In genomic region chr4:82704079-82704830, GRCm38 (mm10) we compare ENCODE assay signal across 13 mouse cellular contexts. TPM values are rescaled to one million over a fixed set of nuclear protein-coding genes. Genes with fewer than 3 reads are reported as not detected.
DNase-seq lines count a peak whose midpoint lies in the region; ATAC-seq and TF ChIP-seq lines count a peak whose summit lies in the region.
"Had no signal": no experiment of that assay in that cellular context is flagged by ENCODE, and none has a peak within 500 bp of the region (broad histone marks: within the 10 kb centered on the region; RNA-seq: fewer than 3 reads in every experiment).

No protein-coding gene starts in this region.

- H3K27ac ChIP-seq in gastrocnemius, adult 2 months = peak overlapping the region; percentile 10; the same call in 1 of the 2 replicates
- H3K27ac ChIP-seq in embryonic facial prominence, embryonic 14.5 days (replicated peaks; ENCODE audit: low read depth, low read length) = peak overlapping the region; percentile 54
- peak overlapping the region; percentile 82 for H3K27ac ChIP-seq in hindbrain, embryonic 12.5 days
- H3K27ac ChIP-seq in midbrain, embryonic 16.5 days (ENCODE audit: low read length) = peak overlapping the region; percentile 62
- H3K27ac ChIP-seq: stomach, embryonic 15.5 days had no signal

- no peak for TF ChIP-seq CTCF in gastrocnemius, adult 2 months (IDR thresholded peaks at IDR 0.05)

- peak overlapping the region; percentile 23; the same call in 1 of the 2 replicates for H3K4me2 ChIP-seq in embryonic facial prominence, embryonic 14.5 days (ENCODE audit: low read depth, low read length)
- H3K4me2 ChIP-seq in hindbrain, embryonic 12.5 days (replicated peaks) = peak overlapping the region; percentile 38
- peak overlapping the region; percentile 42 for H3K4me2 ChIP-seq in midbrain, embryonic 16.5 days (ENCODE audit: low read length)
- H3K4me2 ChIP-seq: stomach, embryonic 15.5 days had no signal

- peak overlapping the region; percentile 26; the same call in 1 of the 2 replicates for H3K9ac ChIP-seq in embryonic facial prominence, embryonic 14.5 days (ENCODE audit: low read depth, low read length)
- H3K9ac ChIP-seq in hindbrain, embryonic 12.5 days = no peak overlapping the region
- no peak overlapping the region for H3K9ac ChIP-seq in midbrain, embryonic 16.5 days (ENCODE audit: low read depth, low read length)
- H3K9ac ChIP-seq: liver, postnatal 0 days; stomach, embryonic 15.5 days had no signal

- no peaks in the 10 kb centered on the region for H3K9me3 ChIP-seq in embryonic facial prominence, embryonic 14.5 days (ENCODE audit: control insufficient read depth, low read length)
- H3K9me3 ChIP-seq in hindbrain, embryonic 12.5 days (replicated peaks) = no peaks in the 10 kb centered on the region
- H3K9me3 ChIP-seq in midbrain, embryonic 16.5 days (replicated peaks; ENCODE audit: control insufficient read depth, low read length, poor library complexity, severe bottlenecking) = no peaks in the 10 kb centered on the region
- H3K9me3 ChIP-seq: megakaryocyte, embryonic 14.5 days; stomach, embryonic 15.5 days had no signal

- no peak for DNase-seq in gastrocnemius, adult 2 months
- DNase-seq in gastrocnemius, adult 18-20 months (ENCODE audit: low spot score) = no peak
- no peak for DNase-seq in embryonic facial prominence, embryonic 14.5 days (ENCODE audit: low spot score)
- DNase-seq in heart, postnatal 10 days = no peak
- DNase-seq in kidney, adult 11 months = no peak
- DNase-seq: cerebellum, adult 8-10 months; kidney, adult 9 months; liver, postnatal 0 days had no signal

- H3K4me3 ChIP-seq in gastrocnemius, adult 2 months = peak overlapping the region; percentile 1; the same call in 1 of the 2 replicates
- peak overlapping the region; percentile 7 for H3K4me3 ChIP-seq in embryonic facial prominence, embryonic 14.5 days (ENCODE audit: low read depth, low read length)
- H3K4me3 ChIP-seq in hindbrain, embryonic 12.5 days = peak overlapping the region; percentile 10; the same call in 1 of the 2 replicates
- H3K4me3 ChIP-seq in midbrain, embryonic 16.5 days (ENCODE audit: low read depth, low read length) = peak overlapping the region; percentile 15
- H3K4me3 ChIP-seq: megakaryocyte, embryonic 14.5 days; stomach, embryonic 15.5 days had no signal

- intact Hi-C loops in gastrocnemius, adult 2 months (cut with DNase I) = no loop called here
- intact Hi-C loops in heart, postnatal 10 days (cut with DNase I) = no loop called here

- peaks cover 43% of the 10 kb centered on the region for H3K4me1 ChIP-seq in embryonic facial prominence, embryonic 14.5 days (ENCODE audit: control insufficient read depth, insufficient read depth, low read length)
- H3K4me1 ChIP-seq in hindbrain, embryonic 12.5 days = peaks cover 36% of the 10 kb centered on the region
- peaks cover 13% of the 10 kb centered on the region for H3K4me1 ChIP-seq in midbrain, embryonic 16.5 days (ENCODE audit: control insufficient read depth, insufficient read depth, low read length)

- no peaks in the 10 kb centered on the region for H3K27me3 ChIP-seq in embryonic facial prominence, embryonic 14.5 days (replicated peaks; ENCODE audit: control insufficient read depth, insufficient read depth, low read length)
- no peaks in the 10 kb centered on the region for H3K27me3 ChIP-seq in hindbrain, embryonic 12.5 days
- no peaks in the 10 kb centered on the region for H3K27me3 ChIP-seq in midbrain, embryonic 16.5 days (ENCODE audit: control insufficient read depth, insufficient read depth, low read depth, low read length)
- H3K27me3 ChIP-seq: stomach, embryonic 15.5 days had no signal

- ATAC-seq in embryonic facial prominence, embryonic 14.5 days (ENCODE audit: low read depth) = no peak
- ATAC-seq in hindbrain, embryonic 12.5 days (ENCODE audit: low FRiP score) = peak; percentile 63
- peak; percentile 12; the same call in 1 of the 2 replicates for ATAC-seq in midbrain, embryonic 16.5 days
- no peak for ATAC-seq in granulocyte monocyte progenitor cell, adult 5-6 weeks (replicated peaks; ENCODE audit: poor library complexity, severe bottlenecking)
- ATAC-seq: liver, postnatal 0 days had no signal

- 72% methylated on average over 19 of the region's 19 CpGs for WGBS in embryonic facial prominence, embryonic 14.5 days
- WGBS in hindbrain, embryonic 12.5 days = 45% methylated on average over 19 of the region's 19 CpGs
- 54% methylated on average over 19 of the region's 19 CpGs for WGBS in midbrain, embryonic 16.5 days

- no peaks in the 10 kb centered on the region for H3K36me3 ChIP-seq in embryonic facial prominence, embryonic 14.5 days (ENCODE audit: control insufficient read depth, insufficient read depth, low read length)
- H3K36me3 ChIP-seq in hindbrain, embryonic 12.5 days = no peaks in the 10 kb centered on the region
- no peaks in the 10 kb centered on the region for H3K36me3 ChIP-seq in midbrain, embryonic 16.5 days (ENCODE audit: control insufficient read depth, insufficient read depth, low read length)
- H3K36me3 ChIP-seq: stomach, embryonic 15.5 days had no signal

RNA-seq across cellular contexts. Expression of gene Nfib, which starts 1.3 kb away (rescaled TPM):
- total RNA-seq in gastrocnemius, adult 2 months (2021) = 10 to 100 TPM; 67.9 to 93.6 TPM
- 10 to 100 TPM; 83.1 to 87.8 TPM for total RNA-seq in gastrocnemius, adult 18-20 months (2021)
- 86.0 and 100 TPM in 2 replicates for polyA plus RNA-seq in embryonic facial prominence, embryonic 14.5 days (2014; fragmentation: Nextera tagmentation; extraction: Ambion mirVana)
- polyA plus RNA-seq in hindbrain, embryonic 12.5 days (2016; fragmentation: Nextera tagmentation; extraction: Ambion mirVana) = 58.4 and 63.1 TPM in 2 replicates
- 47.2 and 51.4 TPM in 2 replicates for polyA plus RNA-seq in midbrain, embryonic 16.5 days (2015; fragmentation: Nextera tagmentation; extraction: Ambion mirVana)
- total RNA-seq in granulocyte monocyte progenitor cell, adult 5-6 weeks (2014; fragmentation: Nextera tagmentation) = not detected in 2 replicates
- not detected in 2 replicates for total RNA-seq in granulocyte monocyte progenitor cell, adult 5-6 weeks (2017)
- 100 to 1,000 TPM; 177 to 181 TPM for total RNA-seq in heart, postnatal 10 days (2021)

Comparison
In these comparisons a context has a peak if more than half of its experiments do, and no peak if none do; other contexts are left out.
1. H3K27ac ChIP-seq: peak in every context shown above with its lines; median percentile 82 in hindbrain, embryonic 12.5 days; 62 in midbrain, embryonic 16.5 days; 54 in embryonic facial prominence, embryonic 14.5 days; 10 in gastrocnemius, adult 2 months.
2. ATAC-seq: peak in hindbrain, embryonic 12.5 days (single experiment) and midbrain, embryonic 16.5 days (single experiment); none in embryonic facial prominence, embryonic 14.5 days (single experiment) and granulocyte monocyte progenitor cell, adult 5-6 weeks (single experiment).
3. RNA of gene Nfib, which starts 1.3 kb away (total RNA-seq): 177 to 181 TPM in heart, postnatal 10 days, 67.9 to 93.6 TPM in gastrocnemius, adult 2 months and 83.1 to 87.8 TPM in gastrocnemius, adult 18-20 months; not detected in granulocyte monocyte progenitor cell, adult 5-6 weeks; every median in the first group is over 10 times any median in the second.
4. Peak in every context shown above with its lines, with median percentiles within 50 percentile points of each other: H3K4me3 ChIP-seq and H3K4me2 ChIP-seq.